Mouse (Mus musculus) ES-E14 (cell line): ENCODE data around the gene Tceal8.

Source experiments
- CHD2 ChIP-seq: IDR thresholded peaks from 2 replicates; pipeline ENCODE4 v1.6.1; 2014; ENCODE audit warnings: mild to moderate bottlenecking, low read depth, low read length, inconsistent platforms
- MAFK ChIP-seq: IDR thresholded peaks from 2 replicates; pipeline ENCODE4 v1.6.1; 2014; ENCODE audit warnings: mild to moderate bottlenecking, low read depth, low read length, inconsistent platforms; ENCODE audit not compliant: insufficient read depth
- ZNF384 ChIP-seq: IDR thresholded peaks from 2 replicates; pipeline ENCODE4 v1.6.1; 2012; ENCODE audit warnings: low read depth, low read length, inconsistent platforms

DNA sequence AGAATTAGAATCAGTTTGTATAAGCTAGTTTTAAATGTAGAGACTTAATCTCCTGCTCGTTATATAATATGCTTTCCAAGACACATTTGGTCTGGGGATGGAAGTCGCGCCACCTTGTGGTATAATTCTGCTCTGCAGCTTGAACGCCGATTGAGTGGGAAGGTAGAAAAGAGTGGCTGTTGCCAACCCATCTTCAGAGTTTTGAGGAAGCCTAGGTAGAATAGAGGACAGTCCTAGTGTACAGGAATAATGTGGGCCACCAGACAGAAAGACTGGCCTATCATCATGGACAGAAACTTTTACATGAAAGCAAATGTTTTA is 44.4 kb downstream of the Tceal8 start:
- TF ChIP-seq CHD2 (no peak), MAFK (no peak), ZNF384 (no peak)
